Comparison of ENCODE assay signal across 13 mouse cellular contexts in the genomic region with DNA sequence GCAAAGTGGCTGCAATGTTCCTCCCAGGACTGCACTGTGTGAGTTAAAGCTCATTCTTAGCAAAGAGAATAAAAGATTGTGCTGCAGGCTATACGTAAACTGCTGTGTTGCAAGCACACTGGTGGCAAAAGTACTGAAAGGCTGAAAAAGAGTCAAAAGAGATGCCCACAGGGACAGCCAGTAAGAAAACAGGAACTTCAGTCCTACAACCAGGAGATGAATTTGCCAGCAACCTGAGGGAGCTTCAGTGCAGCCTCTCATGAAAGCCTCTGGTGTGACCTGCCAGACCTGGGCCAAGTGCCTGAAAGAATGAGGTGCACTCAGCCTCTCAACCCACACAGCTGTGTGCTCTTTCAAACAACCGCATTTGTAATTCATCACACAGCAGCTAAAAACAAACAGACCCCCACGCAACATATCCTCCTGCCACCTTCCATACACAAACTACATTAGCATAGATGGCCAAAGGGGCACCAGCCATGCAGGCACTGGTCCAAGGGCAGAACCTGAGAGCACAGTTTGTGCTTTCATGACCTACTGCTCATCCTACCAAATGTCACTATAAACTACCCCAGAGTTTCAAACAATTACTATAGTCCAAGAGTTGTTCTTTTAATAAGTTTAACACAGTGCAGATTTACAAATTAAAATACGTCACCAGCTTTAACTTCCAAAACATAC. TPM values are rescaled to one million over a fixed set of nuclear protein-coding genes. Genes with fewer than 3 reads are reported as not detected.
DNase-seq lines count a peak whose midpoint lies in the region; ATAC-seq and TF ChIP-seq lines count a peak whose summit lies in the region.
"Had no signal": no experiment of that assay in that cellular context is flagged by ENCODE, and none has a peak within 500 bp of the region (broad histone marks: within the 10 kb centered on the region; RNA-seq: fewer than 3 reads in every experiment).

No protein-coding gene starts in this region.

- H3K4me3 ChIP-seq in cerebellum, adult 2 months (replicated peaks; ENCODE audit: insufficient read depth, low read depth, low read length): no peak overlapping the region
- no peak overlapping the region for H3K4me3 ChIP-seq in kidney, postnatal 0 days (replicated peaks; ENCODE audit: low read depth, low read length)
- no peak overlapping the region for H3K4me3 ChIP-seq in liver, postnatal 0 days (ENCODE audit: low read depth, low read length)
- H3K4me3 ChIP-seq: forebrain, embryonic 12.5 days had no signal

- DNase-seq in cerebellum, adult 2 months: peak in 1 of 2 experiments; percentile 27
- DNase-seq in cerebellum, adult 9-11 months: no peak
- no peak for DNase-seq in kidney, postnatal 0 days (ENCODE audit: low spot score)
- no peak for DNase-seq in kidney, adult 18-20 months
- DNase-seq in liver, postnatal 0 days: no peak
- no peak for DNase-seq in frontal cortex, postnatal 10 days (ENCODE audit: low spot score in 2 of 2)
- no peak for DNase-seq in urinary bladder, postnatal 4 days (ENCODE audit: low spot score in 2 of 2)
- DNase-seq: left cerebral cortex, postnatal 4 days; right cerebral cortex, postnatal 25 days; thymus, postnatal 4 days had no signal

- ATAC-seq in kidney, postnatal 0 days (replicated peaks; ENCODE audit: low FRiP score, low read depth): no peak
- peak; percentile 48 for ATAC-seq in common myeloid progenitor, adult 5-6 weeks (replicated peaks; ENCODE audit: low read depth, poor library complexity, severe bottlenecking)
- ATAC-seq in liver, postnatal 0 days: no peak

- no peak for TF ChIP-seq POLR2A in cerebellum, adult 2 months (IDR thresholded peaks at IDR 0.05; ENCODE audit: borderline replicate concordance, insufficient read depth, low read length)

- no peak overlapping the region for H3K9ac ChIP-seq in kidney, postnatal 0 days (ENCODE audit: low read depth, low read length)
- no peak overlapping the region for H3K9ac ChIP-seq in liver, postnatal 0 days (replicated peaks)
- H3K9ac ChIP-seq: forebrain, embryonic 12.5 days had no signal

- 46% methylated on average over 4 of the region's 4 CpGs for WGBS in cerebellum, adult 2 months
- 61% methylated on average over 4 of the region's 4 CpGs for whole genome bisulfite sequencing in kidney, postnatal 0 days
- WGBS in liver, postnatal 0 days (ENCODE audit: insufficient replicate concordance): 61% methylated on average over 4 of the region's 4 CpGs

- peaks cover 36% of the 10 kb centered on the region for H3K4me1 ChIP-seq in cerebellum, adult 2 months (ENCODE audit: control insufficient read depth, insufficient read depth, low read length)
- H3K4me1 ChIP-seq in kidney, postnatal 0 days (replicated peaks; ENCODE audit: insufficient read depth, low read length): peaks cover 20% of the 10 kb centered on the region; the same call in 1 of the 2 replicates
- H3K4me1 ChIP-seq in liver, postnatal 0 days (ENCODE audit: insufficient read depth): peaks cover 69% of the 10 kb centered on the region

- no peaks in the 10 kb centered on the region for H3K27me3 ChIP-seq in cerebellum, adult 2 months (ENCODE audit: control insufficient read depth, insufficient read depth, low read length)
- no peaks in the 10 kb centered on the region for H3K27me3 ChIP-seq in kidney, postnatal 0 days (ENCODE audit: insufficient read depth, low read length)
- H3K27me3 ChIP-seq in liver, postnatal 0 days (ENCODE audit: insufficient read depth, low read length): no peaks in the 10 kb centered on the region
- H3K27me3 ChIP-seq: forebrain, embryonic 12.5 days had no signal

- no peak for TF ChIP-seq EP300 in liver, postnatal 0 days (IDR thresholded peaks at IDR 0.05; ENCODE audit: low read depth)

- peak overlapping the region; percentile 4; the same call in 1 of the 2 replicates for H3K27ac ChIP-seq in cerebellum, adult 2 months (ENCODE audit: insufficient read depth, low read length)
- H3K27ac ChIP-seq in kidney, postnatal 0 days: 0 out of 2 replicates have a peak overlapping the region, but pooled peaks have one; percentile 10
- peak overlapping the region; percentile 71 for H3K27ac ChIP-seq in liver, postnatal 0 days (ENCODE audit: low read depth)
- H3K27ac ChIP-seq: forebrain, embryonic 12.5 days; macrophage had no signal

- no peak overlapping the region for H3K4me2 ChIP-seq in kidney, postnatal 0 days (ENCODE audit: low read length)
- H3K4me2 ChIP-seq in liver, postnatal 0 days (ENCODE audit: low read depth, low read length): no peak overlapping the region
- H3K4me2 ChIP-seq: forebrain, embryonic 12.5 days had no signal

- no peaks in the 10 kb centered on the region for H3K9me3 ChIP-seq in kidney, postnatal 0 days (replicated peaks; ENCODE audit: low read length)
- no peaks in the 10 kb centered on the region for H3K9me3 ChIP-seq in liver, postnatal 0 days (ENCODE audit: low read length)
- H3K9me3 ChIP-seq: forebrain, embryonic 12.5 days had no signal

- TF ChIP-seq CTCF in cerebellum, adult 2 months (IDR thresholded peaks at IDR 0.05; ENCODE audit: borderline replicate concordance, insufficient read depth, low read depth, low read length): no peak
- TF ChIP-seq CTCF in kidney, postnatal 0 days (IDR thresholded peaks at IDR 0.05; ENCODE audit: low read depth): no peak
- TF ChIP-seq CTCF in liver, postnatal 0 days (IDR thresholded peaks at IDR 0.05; ENCODE audit: low read depth): no peak

- no peaks in the 10 kb centered on the region for H3K36me3 ChIP-seq in kidney, postnatal 0 days (ENCODE audit: insufficient read depth, low read length)
- H3K36me3 ChIP-seq in liver, postnatal 0 days (replicated peaks; ENCODE audit: insufficient read depth, low read length): 0 out of 2 replicates have a peak, but pooled peaks cover 11% of the 10 kb centered on the region

RNA-seq across cellular contexts. Expression of gene Ankrd11, which starts 23.5 kb away (rescaled TPM):
- polyA plus RNA-seq in cerebellum, adult 2 months (2012; rRNA removed): 104 and 105 TPM in 2 replicates
- 44.2 and 57.9 TPM in 2 replicates for polyA plus RNA-seq in kidney, postnatal 0 days (2015; fragmentation: Nextera tagmentation; extraction: Ambion mirVana)
- 82.3 and 90.9 TPM in 2 replicates for total RNA-seq in common myeloid progenitor, adult 5-6 weeks (2017)
- polyA plus RNA-seq in liver, postnatal 0 days (2015; fragmentation: Nextera tagmentation; extraction: Ambion mirVana): 21.2 and 21.9 TPM in 2 replicates

RNA-seq across cellular contexts. Expression of gene Spg7, which starts 44.1 kb away (rescaled TPM):
- polyA plus RNA-seq in cerebellum, adult 2 months (2012; rRNA removed): 103 and 104 TPM in 2 replicates
- polyA plus RNA-seq in kidney, postnatal 0 days (2015; fragmentation: Nextera tagmentation; extraction: Ambion mirVana): 49.6 and 54.0 TPM in 2 replicates
- total RNA-seq in common myeloid progenitor, adult 5-6 weeks (2017): 50.3 and 51.8 TPM in 2 replicates
- polyA plus RNA-seq in liver, postnatal 0 days (2015; fragmentation: Nextera tagmentation; extraction: Ambion mirVana): 16.9 and 18.3 TPM in 2 replicates

Comparison
In these comparisons a context has a peak if more than half of its experiments do, and no peak if none do; other contexts are left out.
1. H3K27ac ChIP-seq: peak in every context shown above with its lines; median percentile 71 in liver, postnatal 0 days; 10 in kidney, postnatal 0 days; 4 in cerebellum, adult 2 months.